Mouse (Mus musculus) megakaryocyte-erythroid progenitor cell, adult 5-6 weeks (primary cell): ENCODE data around the gene Olfr209. TPM values are rescaled to one million over a fixed set of nuclear protein-coding genes. Genes with fewer than 3 reads are reported as not detected.
"Not testable (repeated sequence)": the region's sequence is repeated elsewhere in the genome, so short reads cannot be mapped to it uniquely, and the experiment has no call there.

Experiments
- ATAC-seq: replicated peaks from 2 replicates; pipeline ENCODE4 v1.8.0; 2016; ENCODE audit warnings: mild to moderate bottlenecking, inconsistent platforms; ENCODE audit not compliant: severe bottlenecking, poor library complexity, low FRiP score, low TSS enrichment
- total RNA-seq, 2 experiments: library from RNA; stranded (forward) in 1 of 2; stranded (reverse) in 1 of 2; fragments of 200-1000, 215-1000 nt in 1 of 2; fragments of >200 nt in 1 of 2; fragmentation: Nextera tagmentation in 1 of 2; gene quantifications; 2 replicates each; pipeline ENCODE4 v1.2.3; 2014 to 2017

The Olfr209 gene
- total RNA-seq (2014; fragmentation: Nextera tagmentation) (not detected in 2 replicates), total RNA-seq (2017) (not detected in 2 replicates)

GRCm38 (mm10) chr16:59363893-59364292, at the start of gene Olfr209:
Gene Olfr209, minus strand, starts transcription at chr16:59363993.
- no peak for ATAC-seq

- no peak for ATAC-seq
Measured at GRCm38 (mm10) chr16:59413475-59413874, 49.7 kb upstream of the Olfr209 start.

GRCm38 (mm10) chr16:59409800-59410199, 46.0 kb upstream of the Olfr209 start:
- ATAC-seq: no peak

GRCm38 (mm10) chr16:59409341-59409748, 45.6 kb upstream of the Olfr209 start:
- no peak for ATAC-seq

GRCm38 (mm10) chr16:59407032-59407431, 43.2 kb upstream of the Olfr209 start, which contains the start of gene Gabrr3:
Gene Gabrr3, plus strand, starts transcription at chr16:59407332.
- no peak for ATAC-seq

GRCm38 (mm10) chr16:59404798-59405197, 41.0 kb upstream of the Olfr209 start:
- no peak for ATAC-seq

- ATAC-seq: peak; percentile 85
Measured at GRCm38 (mm10) chr16:59403684-59404083, 39.9 kb upstream of the Olfr209 start.

- no peak for ATAC-seq
Measured at GRCm38 (mm10) chr16:59401985-59402384, 38.2 kb upstream of the Olfr209 start.

- ATAC-seq: peak; percentile 61; the same call in 1 of the 2 replicates
Measured at GRCm38 (mm10) chr16:59401102-59401501, 37.3 kb upstream of the Olfr209 start.

GRCm38 (mm10) chr16:59393300-59393699, 29.5 kb upstream of the Olfr209 start:
- no peak for ATAC-seq

GRCm38 (mm10) chr16:59349146-59349545, 14.6 kb downstream of the Olfr209 start, which contains the start of gene Olfr206:
Gene Olfr206, minus strand, starts transcription at chr16:59349246.
- ATAC-seq: no peak

- ATAC-seq: no peak
Measured at GRCm38 (mm10) chr16:59331038-59331437, 32.8 kb downstream of the Olfr209 start, which contains the start of gene Olfr205. Gene Olfr205, minus strand, starts transcription at chr16:59331138.

- ATAC-seq: not testable (repeated sequence)
Measured at GRCm38 (mm10) chr16:59323262-59323661, 40.5 kb downstream of the Olfr209 start.

- ATAC-seq: no peak
Measured at GRCm38 (mm10) chr16:59318148-59318547, 45.6 kb downstream of the Olfr209 start, which contains the start of gene Olfr204. Gene Olfr204, minus strand, starts transcription at chr16:59318248.

Other genes with a start within 250 kb of the Olfr209 start
- not detected in 2 replicates for gene Olfr194, start 242.9 kb downstream of the Olfr209 start, total RNA-seq (2014; fragmentation: Nextera tagmentation)
- gene Olfr194, start 242.9 kb downstream of the Olfr209 start, total RNA-seq (2017): not detected in 2 replicates
- gene Olfr195, start 216.9 kb downstream of the Olfr209 start, total RNA-seq (2014; fragmentation: Nextera tagmentation): not detected in 2 replicates
- gene Olfr195, start 216.9 kb downstream of the Olfr209 start, total RNA-seq (2017): not detected in 2 replicates
- gene Olfr196, start 193.5 kb downstream of the Olfr209 start, total RNA-seq (2014; fragmentation: Nextera tagmentation): not detected in 2 replicates
- not detected in 2 replicates for gene Olfr196, start 193.5 kb downstream of the Olfr209 start, total RNA-seq (2017)
- gene Olfr198, start 160.5 kb downstream of the Olfr209 start, total RNA-seq (2014; fragmentation: Nextera tagmentation): not detected in 2 replicates
- gene Olfr198, start 160.5 kb downstream of the Olfr209 start, total RNA-seq (2017): not detected in 2 replicates
- gene Olfr199, start 144.2 kb downstream of the Olfr209 start, total RNA-seq (2014; fragmentation: Nextera tagmentation): not detected in 2 replicates
- not detected in 2 replicates for gene Olfr199, start 144.2 kb downstream of the Olfr209 start, total RNA-seq (2017)
- not detected in 2 replicates for gene Olfr201, start 91.4 kb downstream of the Olfr209 start, total RNA-seq (2014; fragmentation: Nextera tagmentation)
- gene Olfr201, start 91.4 kb downstream of the Olfr209 start, total RNA-seq (2017): not detected in 2 replicates
- not detected in 2 replicates for gene Olfr202, start 77.2 kb downstream of the Olfr209 start, total RNA-seq (2014; fragmentation: Nextera tagmentation)
- gene Olfr202, start 77.2 kb downstream of the Olfr209 start, total RNA-seq (2017): not detected in 2 replicates
- gene Olfr203, start 65.1 kb downstream of the Olfr209 start, total RNA-seq (2014; fragmentation: Nextera tagmentation): not detected in 2 replicates
- not detected in 2 replicates for gene Olfr203, start 65.1 kb downstream of the Olfr209 start, total RNA-seq (2017)
- gene Olfr204, start 45.7 kb downstream of the Olfr209 start, total RNA-seq (2014; fragmentation: Nextera tagmentation): not detected in 2 replicates
- not detected in 2 replicates for gene Olfr204, start 45.7 kb downstream of the Olfr209 start, total RNA-seq (2017)
- not detected in 2 replicates for gene Olfr205, start 32.9 kb downstream of the Olfr209 start, total RNA-seq (2014; fragmentation: Nextera tagmentation)
- not detected in 2 replicates for gene Olfr205, start 32.9 kb downstream of the Olfr209 start, total RNA-seq (2017)
- not detected in 2 replicates for gene Olfr206, start 14.7 kb downstream of the Olfr209 start, total RNA-seq (2014; fragmentation: Nextera tagmentation)
- not detected in 2 replicates for gene Olfr206, start 14.7 kb downstream of the Olfr209 start, total RNA-seq (2017)
- gene Gabrr3, start 43.3 kb upstream of the Olfr209 start, total RNA-seq (2014; fragmentation: Nextera tagmentation): not detected in 2 replicates
- not detected in 2 replicates for gene Gabrr3, start 43.3 kb upstream of the Olfr209 start, total RNA-seq (2017)
- 42.7 and 62.1 TPM in 2 replicates for gene Riox2, start 107.8 kb upstream of the Olfr209 start, total RNA-seq (2014; fragmentation: Nextera tagmentation)
- 73.2 and 88.1 TPM in 2 replicates for gene Riox2, start 107.8 kb upstream of the Olfr209 start, total RNA-seq (2017)
- gene Crybg3, start 237.0 kb upstream of the Olfr209 start, total RNA-seq (2014; fragmentation: Nextera tagmentation): 1.1 TPM in 1 of 2 replicates, not detected in the other
- 1.2 and 3.9 TPM in 2 replicates for gene Crybg3, start 237.0 kb upstream of the Olfr209 start, total RNA-seq (2017)